Mouse (Mus musculus): ENCODE results near the gene Dip2c. TPM values are rescaled to one million over a fixed set of nuclear protein-coding genes. Genes with fewer than 3 reads are reported as not detected.

The Dip2c gene
- polyA plus RNA-seq, 1 experiment from 2014 or later = 4.4 TPM

- ATAC-seq (replicated peaks; ENCODE audit: insufficient number of reproducible peaks, low FRiP score, low TSS enrichment) = no peak
- Histone ChIP-seq H3K4me1 (ENCODE audit: control insufficient read depth, insufficient read depth, low read length) (no peaks in the 10 kb centered on the region), H3K9ac (ENCODE audit: low read depth, low read length) (no peak overlapping the region), H3K36me3 (ENCODE audit: control insufficient read depth, insufficient read depth, low read length) (peaks cover 48% of the 10 kb centered on the region), H3K4me3 (ENCODE audit: low read depth, low read length) (no peak overlapping the region), H3K27ac (ENCODE audit: low read depth, low read length) (no peak overlapping the region), H3K4me2 (no peak overlapping the region), H3K27me3 (ENCODE audit: control insufficient read depth, insufficient read depth, low read length) (no peaks in the 10 kb centered on the region), H3K9me3 (replicated peaks; ENCODE audit: control insufficient read depth, low read length) (no peaks in the 10 kb centered on the region)
- WGBS (ENCODE audit: insufficient replicate concordance) = 96% methylated on average over 7 of the region's 7 CpGs
These were observed 409.9 kb downstream of the Dip2c start for GRCm38 (mm10) chr13:9686261-9686660.

- Histone ChIP-seq H3K4me1 (ENCODE audit: control insufficient read depth, insufficient read depth, low read length) (no peaks in the 10 kb centered on the region), H3K36me3 (ENCODE audit: control insufficient read depth, insufficient read depth, low read length) (peaks cover 49% of the 10 kb centered on the region), H3K9ac (ENCODE audit: low read depth, low read length) (no peak overlapping the region), H3K9me3 (replicated peaks; ENCODE audit: control insufficient read depth, low read length) (no peaks in the 10 kb centered on the region), H3K27ac (ENCODE audit: low read depth, low read length) (no peak overlapping the region), H3K4me2 (no peak overlapping the region), H3K4me3 (ENCODE audit: low read depth, low read length) (no peak overlapping the region), H3K27me3 (ENCODE audit: control insufficient read depth, insufficient read depth, low read length) (no peaks in the 10 kb centered on the region)
- 91% methylated on average over 10 of the region's 11 CpGs for WGBS (ENCODE audit: insufficient replicate concordance)
- ATAC-seq (replicated peaks; ENCODE audit: insufficient number of reproducible peaks, low FRiP score, low TSS enrichment) = no peak
These were observed 410.4 kb downstream of the Dip2c start for GRCm38 (mm10) chr13:9686765-9687164.

- Histone ChIP-seq H3K36me3 (ENCODE audit: control insufficient read depth, insufficient read depth, low read length) (peaks cover 57% of the 10 kb centered on the region), H3K27me3 (ENCODE audit: control insufficient read depth, insufficient read depth, low read length) (no peaks in the 10 kb centered on the region), H3K27ac (ENCODE audit: low read depth, low read length) (no peak overlapping the region), H3K4me2 (no peak overlapping the region), H3K9ac (ENCODE audit: low read depth, low read length) (no peak overlapping the region), H3K9me3 (replicated peaks; ENCODE audit: control insufficient read depth, low read length) (no peaks in the 10 kb centered on the region), H3K4me1 (ENCODE audit: control insufficient read depth, insufficient read depth, low read length) (no peaks in the 10 kb centered on the region), H3K4me3 (ENCODE audit: low read depth, low read length) (no peak overlapping the region)
- WGBS (ENCODE audit: insufficient replicate concordance) = 89% methylated on average over 16 of the region's 16 CpGs
- ATAC-seq (replicated peaks; ENCODE audit: insufficient number of reproducible peaks, low FRiP score, low TSS enrichment) = no peak
These were observed 413.0 kb downstream of the Dip2c start for GRCm38 (mm10) chr13:9689366-9689765.

GRCm38 (mm10) chr13:9692876-9693275, 416.5 kb downstream of the Dip2c start:
- peaks cover 52% of the 10 kb centered on the region for H3K36me3 ChIP-seq (ENCODE audit: control insufficient read depth, insufficient read depth, low read length)
- no peak overlapping the region for H3K27ac ChIP-seq (ENCODE audit: low read depth, low read length)
- H3K4me1 ChIP-seq (ENCODE audit: control insufficient read depth, insufficient read depth, low read length) = no peaks in the 10 kb centered on the region
- ATAC-seq (replicated peaks; ENCODE audit: insufficient number of reproducible peaks, low FRiP score, low TSS enrichment) = no peak
- H3K4me3 ChIP-seq (ENCODE audit: low read depth, low read length) = no peak overlapping the region
- no peak overlapping the region for H3K9ac ChIP-seq (ENCODE audit: low read depth, low read length)
- no peaks in the 10 kb centered on the region for H3K9me3 ChIP-seq (replicated peaks; ENCODE audit: control insufficient read depth, low read length)
- H3K27me3 ChIP-seq (ENCODE audit: control insufficient read depth, insufficient read depth, low read length) = no peaks in the 10 kb centered on the region
- no peak overlapping the region for H3K4me2 ChIP-seq
- 87% methylated on average over 3 of the region's 3 CpGs for WGBS (ENCODE audit: insufficient replicate concordance)

- Histone ChIP-seq H3K9me3 (replicated peaks; ENCODE audit: control insufficient read depth, low read length) (no peaks in the 10 kb centered on the region), H3K9ac (ENCODE audit: low read depth, low read length) (no peak overlapping the region), H3K4me3 (ENCODE audit: low read depth, low read length) (no peak overlapping the region), H3K36me3 (ENCODE audit: control insufficient read depth, insufficient read depth, low read length) (peaks cover 41% of the 10 kb centered on the region), H3K4me1 (ENCODE audit: control insufficient read depth, insufficient read depth, low read length) (no peaks in the 10 kb centered on the region), H3K4me2 (no peak overlapping the region), H3K27me3 (ENCODE audit: control insufficient read depth, insufficient read depth, low read length) (no peaks in the 10 kb centered on the region), H3K27ac (ENCODE audit: low read depth, low read length) (no peak overlapping the region)
- no peak for ATAC-seq (replicated peaks; ENCODE audit: insufficient number of reproducible peaks, low FRiP score, low TSS enrichment)
- 90% methylated on average over 6 of the region's 6 CpGs for WGBS (ENCODE audit: insufficient replicate concordance)
These were observed 418.3 kb downstream of the Dip2c start for GRCm38 (mm10) chr13:9694651-9695050.

- no peak overlapping the region for H3K27ac ChIP-seq (ENCODE audit: low read depth, low read length)
- H3K36me3 ChIP-seq (ENCODE audit: control insufficient read depth, insufficient read depth, low read length) = peaks cover 36% of the 10 kb centered on the region
- no peak overlapping the region for H3K9ac ChIP-seq (ENCODE audit: low read depth, low read length)
- no peak for ATAC-seq (replicated peaks; ENCODE audit: insufficient number of reproducible peaks, low FRiP score, low TSS enrichment)
- no peaks in the 10 kb centered on the region for H3K4me1 ChIP-seq (ENCODE audit: control insufficient read depth, insufficient read depth, low read length)
- H3K27me3 ChIP-seq (ENCODE audit: control insufficient read depth, insufficient read depth, low read length) = no peaks in the 10 kb centered on the region
- no peak overlapping the region for H3K4me2 ChIP-seq
- no peak overlapping the region for H3K4me3 ChIP-seq (ENCODE audit: low read depth, low read length)
- 91% methylated on average over 4 of the region's 4 CpGs for WGBS (ENCODE audit: insufficient replicate concordance)
- H3K9me3 ChIP-seq (replicated peaks; ENCODE audit: control insufficient read depth, low read length) = no peaks in the 10 kb centered on the region
These were observed 419.1 kb downstream of the Dip2c start for GRCm38 (mm10) chr13:9695403-9695802.

- no peak overlapping the region for H3K27ac ChIP-seq (ENCODE audit: low read depth, low read length)
- H3K4me3 ChIP-seq (ENCODE audit: low read depth, low read length) = no peak overlapping the region
- H3K27me3 ChIP-seq (ENCODE audit: control insufficient read depth, insufficient read depth, low read length) = no peaks in the 10 kb centered on the region
- no peak for ATAC-seq (replicated peaks; ENCODE audit: insufficient number of reproducible peaks, low FRiP score, low TSS enrichment)
- no peak overlapping the region for H3K9ac ChIP-seq (ENCODE audit: low read depth, low read length)
- H3K36me3 ChIP-seq (ENCODE audit: control insufficient read depth, insufficient read depth, low read length) = peaks cover 32% of the 10 kb centered on the region
- no peaks in the 10 kb centered on the region for H3K9me3 ChIP-seq (replicated peaks; ENCODE audit: control insufficient read depth, low read length)
- 0 out of 2 replicates have a peak, but pooled peaks cover 2% of the 10 kb centered on the region for H3K4me1 ChIP-seq (ENCODE audit: control insufficient read depth, insufficient read depth, low read length)
- no peak overlapping the region for H3K4me2 ChIP-seq
These were observed 419.5 kb downstream of the Dip2c start for GRCm38 (mm10) chr13:9695809-9696208.

GRCm38 (mm10) chr13:9697340-9697739, 421.0 kb downstream of the Dip2c start:
- H3K36me3 ChIP-seq (ENCODE audit: control insufficient read depth, insufficient read depth, low read length) = peaks cover 24% of the 10 kb centered on the region
- no peak overlapping the region for H3K27ac ChIP-seq (ENCODE audit: low read depth, low read length)
- no peak for ATAC-seq (replicated peaks; ENCODE audit: insufficient number of reproducible peaks, low FRiP score, low TSS enrichment)
- no peak overlapping the region for H3K4me2 ChIP-seq
- H3K9ac ChIP-seq (ENCODE audit: low read depth, low read length) = no peak overlapping the region
- no peaks in the 10 kb centered on the region for H3K9me3 ChIP-seq (replicated peaks; ENCODE audit: control insufficient read depth, low read length)
- WGBS (ENCODE audit: insufficient replicate concordance) = 90% methylated on average over 4 of the region's 4 CpGs
- peaks cover 10% of the 10 kb centered on the region for H3K4me1 ChIP-seq (ENCODE audit: control insufficient read depth, insufficient read depth, low read length)
- H3K4me3 ChIP-seq (ENCODE audit: low read depth, low read length) = no peak overlapping the region
- H3K27me3 ChIP-seq (ENCODE audit: control insufficient read depth, insufficient read depth, low read length) = no peaks in the 10 kb centered on the region

- no peaks in the 10 kb centered on the region for H3K9me3 ChIP-seq (replicated peaks; ENCODE audit: control insufficient read depth, low read length)
- no peaks in the 10 kb centered on the region for H3K27me3 ChIP-seq (ENCODE audit: control insufficient read depth, insufficient read depth, low read length)
- no peak overlapping the region for H3K27ac ChIP-seq (ENCODE audit: low read depth, low read length)
- H3K4me3 ChIP-seq (ENCODE audit: low read depth, low read length) = no peak overlapping the region
- 65% methylated on average over 12 of the region's 12 CpGs for WGBS (ENCODE audit: insufficient replicate concordance)
- H3K9ac ChIP-seq (ENCODE audit: low read depth, low read length) = no peak overlapping the region
- H3K36me3 ChIP-seq (ENCODE audit: control insufficient read depth, insufficient read depth, low read length) = peaks cover 3% of the 10 kb centered on the region; the same call in 1 of the 2 replicates
- ATAC-seq (replicated peaks; ENCODE audit: insufficient number of reproducible peaks, low FRiP score, low TSS enrichment) = no peak
- peaks cover 19% of the 10 kb centered on the region for H3K4me1 ChIP-seq (ENCODE audit: control insufficient read depth, insufficient read depth, low read length)
- no peak overlapping the region for H3K4me2 ChIP-seq
These were observed 426.4 kb downstream of the Dip2c start for GRCm38 (mm10) chr13:9702615-9703235.

Data from heart, embryonic 11.5 days (tissue).